Mouse (Mus musculus) layer of hippocampus, postnatal 36 days (tissue): Measurements from ENCODE around the gene Gm14226. TPM values are rescaled to one million over a fixed set of nuclear protein-coding genes. Genes with fewer than 3 reads are reported as not detected.
"Not testable (repeated sequence)": the region's sequence is repeated elsewhere in the genome, so short reads cannot be mapped to it uniquely, and the experiment has no call there.

Experiments used
- DNase-seq, 2 experiments: peaks; one replicate each; pipeline ENCODE4 v3.0.0; 2022
- total RNA-seq, 2 experiments: library from RNA; stranded (reverse); gene quantifications; 2 replicates each; pipeline ENCODE4 v1.2.3; 2021

Gm14226 gene
- total RNA-seq, 2 experiments from 2014 or later = 0.27 to 0.30 TPM

DNA sequence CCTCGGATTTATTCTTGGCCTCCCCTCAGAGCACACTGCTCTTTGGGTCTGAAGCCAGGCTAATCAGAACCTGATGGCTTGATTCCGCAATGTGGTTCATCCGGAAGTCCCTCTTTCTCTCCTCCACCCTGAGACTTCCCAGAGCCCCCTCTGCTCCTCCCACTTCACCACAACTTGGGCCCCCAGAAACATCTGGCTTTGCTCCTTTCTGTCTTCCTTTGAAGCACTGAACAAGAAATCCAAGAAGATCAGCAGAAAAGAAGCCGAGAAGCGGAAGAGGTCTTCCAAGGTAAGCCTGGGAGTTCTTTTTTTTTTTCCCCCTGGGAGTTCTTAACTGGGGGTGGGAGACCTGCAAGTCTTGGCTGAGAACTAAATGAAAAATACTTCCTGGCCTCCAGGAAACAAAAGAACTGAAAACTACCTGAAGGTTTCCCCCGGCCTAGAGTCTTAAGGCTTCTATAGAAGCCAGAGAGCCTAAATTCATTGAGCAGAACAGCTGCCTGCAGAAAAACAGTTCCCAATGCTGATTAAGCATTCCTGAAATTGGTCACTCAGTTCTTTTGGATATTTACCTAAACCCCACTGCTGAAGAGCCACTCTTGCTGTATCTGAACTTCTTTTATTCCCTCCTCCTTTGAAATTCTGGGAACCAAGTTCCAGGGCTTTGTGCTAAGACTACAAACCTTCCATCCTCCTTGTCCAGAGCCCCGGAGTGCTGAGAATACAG lies 29.5 kb downstream of the Gm14226 start:
- DNase-seq = no peak

- no peak for DNase-seq
Measured at GRCm38 (mm10) chr2:155050108-155050503, 32.0 kb downstream of the Gm14226 start.

- DNase-seq = peak; percentile 90 to 91
Measured at GRCm38 (mm10) chr2:155050504-155051236, 32.6 kb downstream of the Gm14226 start.

DNA sequence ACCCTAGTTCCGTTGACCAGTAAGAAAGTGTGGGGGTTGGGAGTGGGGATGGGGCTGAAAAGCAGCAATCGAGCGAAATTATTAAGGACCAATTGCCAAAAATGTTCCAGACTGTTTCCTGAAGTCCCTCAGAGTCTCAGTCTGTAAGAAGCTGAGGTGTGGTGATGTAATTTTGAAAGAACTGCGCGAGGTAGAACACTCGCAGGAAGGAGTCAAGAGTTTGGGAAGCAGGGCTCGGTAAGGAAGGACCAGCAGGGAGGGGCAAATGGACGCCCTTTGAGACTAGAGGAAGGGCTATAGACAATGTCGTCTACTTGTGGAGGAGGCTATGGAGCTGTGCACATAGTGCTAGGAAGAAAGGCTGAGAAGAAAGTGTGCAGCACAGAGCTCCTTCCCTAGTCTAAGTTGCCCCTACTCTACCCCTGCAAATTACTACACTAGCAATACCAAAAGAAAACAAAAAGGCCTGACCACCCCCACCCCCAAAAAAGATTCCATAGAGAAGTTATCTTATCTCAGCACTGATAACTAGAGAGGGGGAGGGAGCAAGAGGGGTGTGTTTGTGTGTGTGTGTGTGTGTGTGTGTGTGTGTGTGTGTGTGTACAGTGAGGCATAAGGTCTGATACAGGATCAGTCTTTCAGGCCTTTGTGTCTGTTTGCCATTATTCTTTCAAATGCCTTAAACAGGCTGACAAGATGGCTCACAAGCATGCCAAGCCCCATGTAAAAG lies 33.7 kb downstream of the Gm14226 start:
- DNase-seq = no peak

DNA sequence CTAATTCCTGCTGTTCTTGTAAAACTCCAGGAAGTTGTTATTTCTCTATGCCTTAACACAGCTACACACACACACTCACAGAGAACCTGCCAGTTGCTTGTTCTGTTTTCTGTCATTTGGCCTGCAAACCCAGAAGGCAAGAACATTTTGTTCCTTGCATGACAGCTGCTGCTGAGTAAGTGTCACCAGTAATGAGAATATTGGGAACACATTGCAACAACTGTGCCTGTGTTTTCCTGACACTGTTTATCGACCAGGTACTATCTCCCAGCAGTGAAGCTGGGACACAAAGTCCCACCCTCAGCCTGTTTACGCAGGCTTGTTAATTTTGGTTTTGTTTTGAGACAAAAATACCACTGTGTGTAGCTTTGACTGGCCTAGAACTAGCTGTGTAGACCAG lies 34.6 kb downstream of the Gm14226 start:
- DNase-seq = no peak

DNA sequence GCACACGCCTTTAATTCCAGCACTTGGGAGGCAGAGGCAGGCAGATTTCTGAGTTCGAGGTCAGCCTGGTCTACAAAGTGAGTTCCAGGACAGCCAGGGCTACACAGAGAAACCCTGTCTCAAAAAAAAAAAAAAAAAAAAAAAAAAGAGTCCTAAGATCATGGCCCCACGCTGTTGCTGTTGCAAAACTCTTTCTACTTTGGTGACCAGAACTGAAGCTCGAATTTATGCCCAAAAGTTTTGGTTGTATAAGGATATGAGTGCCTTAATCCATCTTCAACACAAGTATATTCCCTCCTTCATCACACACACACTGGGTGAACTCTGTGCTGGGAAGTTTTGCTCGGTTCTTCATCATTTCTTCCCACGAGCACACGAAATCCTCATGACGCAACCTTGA lies 35.4 kb downstream of the Gm14226 start:
- DNase-seq = not testable (repeated sequence)

DNA sequence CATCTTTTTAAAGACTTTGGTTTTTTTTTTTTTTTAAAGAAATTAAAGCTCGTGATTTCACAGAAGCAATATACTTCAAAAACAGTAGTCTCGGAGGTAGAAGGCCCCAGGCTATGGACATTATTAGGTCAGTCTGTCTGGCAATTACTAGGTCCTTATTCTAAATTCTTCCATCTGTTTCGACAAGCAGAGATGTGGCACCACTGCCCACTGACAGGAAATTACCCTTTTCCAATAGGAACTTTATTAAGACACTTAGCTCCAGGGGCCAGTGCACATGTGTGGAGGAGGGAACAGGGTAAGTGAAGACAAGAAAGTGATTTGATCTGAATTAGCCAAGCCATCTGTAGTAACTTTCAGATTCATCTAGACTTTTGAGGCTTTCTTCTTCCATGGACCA lies 36.6 kb downstream of the Gm14226 start:
- no peak for DNase-seq

DNA sequence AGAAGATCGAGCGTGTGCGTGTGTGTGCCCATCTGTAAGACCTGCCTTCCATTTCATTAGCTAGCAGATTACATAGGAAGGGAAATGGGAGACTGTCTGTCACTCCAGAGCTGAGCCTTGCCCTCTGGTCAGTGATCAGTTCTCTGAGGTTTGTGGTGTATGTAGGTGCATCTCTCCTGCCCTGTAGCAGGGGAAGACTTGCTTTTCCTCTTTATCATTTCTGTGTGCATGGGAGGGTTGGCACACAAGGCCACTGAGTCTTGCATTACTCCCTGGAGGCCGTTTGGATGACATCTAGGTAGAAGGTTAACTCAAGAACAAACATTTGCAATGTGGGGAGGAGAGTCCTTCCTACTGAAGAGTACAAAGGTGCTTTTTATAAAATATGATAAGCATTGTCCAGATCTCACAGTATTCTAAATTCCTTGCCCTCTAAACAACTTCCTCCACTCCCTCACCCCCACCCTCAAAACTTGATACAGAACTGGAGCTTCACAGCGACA lies 38.1 kb downstream of the Gm14226 start:
- DNase-seq = no peak

DNA sequence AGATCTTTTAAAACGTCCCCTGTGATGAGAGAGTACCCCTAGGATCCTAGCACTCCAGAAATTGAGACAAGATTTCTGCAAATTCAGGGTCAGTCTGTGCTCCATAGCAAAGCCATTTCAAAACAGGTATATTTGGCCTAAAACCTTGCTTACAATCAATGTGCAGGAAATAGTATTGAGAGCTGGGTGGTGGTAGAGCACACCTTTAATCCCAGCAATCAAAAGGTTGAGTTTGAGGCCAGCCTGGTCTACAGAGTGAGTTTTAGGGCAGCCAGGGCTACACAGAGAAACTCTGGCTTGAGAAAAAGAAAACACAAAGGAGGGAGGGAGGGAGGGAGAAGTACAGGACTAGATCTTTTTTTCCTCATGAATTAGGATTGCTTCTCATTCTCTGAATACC lies 39.3 kb downstream of the Gm14226 start:
- no peak for DNase-seq

- DNase-seq = no peak
Measured at GRCm38 (mm10) chr2:155071027-155071426, 53.0 kb downstream of the Gm14226 start.

DNA sequence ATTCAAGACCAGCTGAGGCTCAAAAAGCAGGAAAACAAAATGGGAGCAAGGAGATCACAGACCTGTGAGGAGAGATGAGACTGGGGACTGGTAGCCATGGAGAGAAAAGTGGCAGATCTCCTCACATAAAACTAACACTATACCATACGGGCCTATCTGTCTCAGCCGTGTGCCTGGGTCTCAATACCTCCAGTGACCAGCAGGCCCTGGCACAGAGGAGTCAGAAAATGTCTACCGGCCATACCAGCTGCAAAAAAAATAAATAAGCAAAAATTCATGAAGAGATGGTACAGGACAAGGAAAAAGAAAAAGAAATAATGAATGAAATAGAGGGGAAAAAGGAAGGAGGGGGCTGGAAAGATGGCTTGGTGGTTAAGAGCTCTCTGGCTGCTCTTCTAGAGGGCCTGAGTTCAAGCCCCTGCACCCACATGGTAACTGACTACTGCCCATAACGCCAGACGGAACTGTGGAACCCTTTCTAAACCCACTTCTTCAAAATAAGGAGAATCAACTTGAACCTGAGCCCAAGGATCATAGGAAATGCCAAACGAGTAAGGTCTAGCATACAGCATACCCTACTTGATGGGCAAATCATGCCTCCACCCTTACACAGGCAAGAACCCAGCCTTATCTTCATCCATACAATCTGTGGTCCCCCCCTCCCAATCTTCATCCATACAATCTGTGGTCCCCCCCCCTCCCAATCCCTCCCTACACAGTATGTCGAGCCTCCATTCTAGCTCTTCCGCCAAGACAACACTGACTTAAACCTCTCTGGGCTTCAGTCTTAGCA lies 54.5 kb downstream of the Gm14226 start:
- DNase-seq = no peak

GRCm38 (mm10) chr2:155073347-155073746 lies 55.3 kb downstream of the Gm14226 start:
- DNase-seq = no peak

GRCm38 (mm10) chr2:155073978-155074765 lies 56.1 kb downstream of the Gm14226 start, which contains the start of gene Ahcy:
Gene Ahcy (minus strand): TSS chr2:155074497.
- DNase-seq = peak; percentile 90 to 91

DNA sequence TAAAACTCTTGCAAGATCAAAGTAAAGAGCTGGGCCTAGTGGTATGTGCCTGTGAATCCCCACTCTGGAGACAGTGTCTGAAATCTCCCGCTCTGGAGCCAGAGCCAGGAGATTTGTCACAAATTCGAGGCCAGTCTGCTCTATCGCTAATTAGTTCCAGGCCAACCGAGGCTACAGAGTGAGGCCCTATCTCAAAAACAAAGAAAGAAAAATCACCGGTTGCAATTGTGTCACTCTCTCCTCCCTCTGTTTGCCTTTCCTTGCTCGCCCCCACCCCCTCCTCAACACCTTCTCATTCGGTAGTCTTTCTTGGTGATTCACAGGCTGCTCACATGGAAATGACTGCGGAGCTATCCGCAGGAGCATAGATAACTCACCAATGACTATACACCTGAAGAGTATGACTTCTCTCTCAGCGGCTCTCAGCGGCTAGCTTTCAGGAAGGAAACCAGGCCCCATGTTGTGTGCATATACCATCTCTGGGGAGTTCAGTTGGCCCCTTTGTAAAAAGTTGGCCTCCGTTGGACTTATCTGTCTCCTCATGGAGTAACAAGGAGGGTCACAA lies 56.8 kb downstream of the Gm14226 start:
- DNase-seq = no peak

DNA sequence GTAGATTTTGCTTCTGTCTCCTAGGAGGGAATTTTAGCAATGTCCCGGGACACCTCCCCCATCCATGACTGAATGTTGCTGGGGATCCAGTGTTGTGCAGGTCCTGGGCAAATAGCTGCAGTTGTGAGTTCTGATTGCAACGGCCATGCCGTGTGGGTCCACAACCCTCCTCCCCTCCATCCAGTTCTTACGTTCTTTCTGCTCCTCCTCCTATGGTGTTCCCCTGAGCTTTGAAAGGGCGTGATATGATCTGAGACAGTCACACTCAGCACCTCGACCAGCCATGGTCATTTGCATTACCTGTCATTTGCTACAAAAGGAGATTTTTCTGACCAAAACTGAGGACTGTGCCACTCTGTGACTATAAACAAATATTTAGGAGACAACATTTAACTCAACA lies 57.6 kb downstream of the Gm14226 start:
- DNase-seq = no peak

Other genes starting within 250 kb of the Gm14226 start
- gene Gm14214, start 248.2 kb upstream of the Gm14226 start, total RNA-seq = not detected
- gene Raly, start 227.2 kb upstream of the Gm14226 start, total RNA-seq = 10 to 100 TPM; 66.5 to 67.0 TPM
- not detected for gene a, start 226.9 kb upstream of the Gm14226 start, total RNA-seq
- 10 to 100 TPM; 53.5 to 55.3 TPM for gene Eif2s2, start 125.3 kb upstream of the Gm14226 start, total RNA-seq
- gene Ahcy, start 56.2 kb downstream of the Gm14226 start, total RNA-seq = 10 to 100 TPM; 15.3 to 15.5 TPM
- gene Itch, start 115.2 kb downstream of the Gm14226 start, total RNA-seq = 10 to 100 TPM; 60.6 to 61.8 TPM
- gene Dynlrb1, start 218.3 kb downstream of the Gm14226 start, total RNA-seq = 100 to 1,000 TPM; 288 to 301 TPM